Mouse (Mus musculus) cerebellum, postnatal 25 days (tissue): ENCODE results near the gene Srbd1.

Experiments used
- DNase-seq, 2 experiments: peaks; one replicate each; pipeline ENCODE4 v3.0.0; 2021; ENCODE audit warnings: mixed read lengths in 2 of 2

Gene Srbd1

DNA sequence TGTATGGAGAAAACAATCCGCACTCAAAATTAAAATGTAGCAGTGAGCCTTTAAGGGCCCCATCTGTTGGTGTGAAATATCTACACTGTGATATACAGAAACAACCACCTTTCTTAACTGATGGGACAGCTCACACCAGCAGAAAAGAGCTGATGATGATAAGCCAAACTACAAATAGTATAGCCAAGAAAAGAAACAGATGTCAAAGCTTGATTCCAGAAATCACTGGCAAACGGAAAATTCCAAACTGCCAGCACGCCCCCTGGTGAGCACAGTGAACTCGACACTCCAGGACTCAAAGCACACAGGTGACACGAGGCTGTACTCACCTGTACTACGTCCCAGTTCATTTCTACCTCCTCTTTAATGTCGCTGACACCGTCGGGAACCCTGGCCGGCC is 9.1 kb downstream of the Srbd1 start:
- no peak for DNase-seq

DNA sequence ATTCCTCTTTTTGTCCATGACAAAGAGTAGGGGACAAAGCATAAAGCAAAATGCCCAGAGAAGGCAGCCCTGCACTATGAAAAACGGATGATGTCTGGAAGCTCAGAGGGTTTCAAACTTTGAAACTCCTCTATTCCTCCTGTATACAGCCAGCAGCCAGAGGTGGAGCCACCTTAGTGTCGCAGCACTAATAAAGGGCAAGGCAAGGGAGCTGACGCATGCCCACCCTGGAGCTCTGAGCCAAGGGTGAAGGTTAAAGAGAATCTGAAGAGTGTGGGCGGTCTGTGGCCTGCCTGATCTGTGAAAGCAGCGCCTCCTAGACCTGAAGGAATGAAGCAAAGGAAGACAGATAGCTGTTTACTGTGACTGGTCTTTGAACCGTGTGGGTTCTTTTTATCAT is 10.5 kb downstream of the Srbd1 start:
- no peak for DNase-seq

DNA sequence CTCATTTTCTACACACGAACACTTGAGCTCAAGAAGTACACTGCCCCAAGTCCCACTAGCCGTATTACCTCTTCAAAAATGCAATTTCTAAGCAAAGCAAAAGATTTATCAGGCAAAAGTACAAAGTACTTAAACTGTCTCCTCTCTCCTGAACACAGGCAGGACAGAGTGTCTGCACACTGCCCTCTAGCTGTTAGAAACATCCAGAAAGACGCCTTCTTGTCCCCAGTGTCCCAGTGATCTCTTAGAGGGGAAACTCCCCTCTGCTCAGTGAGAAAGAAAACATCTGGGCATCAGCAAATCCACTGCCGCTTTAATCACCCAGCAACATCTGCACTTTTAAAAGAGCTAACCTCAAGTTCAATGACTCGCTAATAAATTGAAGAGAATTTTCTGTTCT is 12.4 kb downstream of the Srbd1 start:
- DNase-seq = no peak

DNA sequence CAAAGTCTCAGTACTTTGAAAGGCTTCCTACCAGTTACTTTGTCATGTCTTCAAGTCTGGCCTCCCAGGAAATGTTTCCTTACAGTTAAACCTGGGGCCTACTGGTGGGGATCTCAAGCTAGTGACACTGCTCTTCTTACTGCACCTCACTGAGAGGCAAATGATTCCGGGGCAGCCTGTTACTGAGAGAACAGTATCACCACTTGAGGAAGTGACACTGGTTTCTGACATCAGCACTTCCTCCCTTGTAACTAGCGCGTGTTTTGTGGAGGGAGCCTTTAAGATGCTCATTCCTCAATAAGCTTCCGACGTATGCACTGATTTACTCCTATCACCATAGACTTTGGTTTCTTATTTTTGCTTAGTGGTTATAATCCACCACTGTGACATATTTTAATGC is 16.8 kb downstream of the Srbd1 start:
- no peak for DNase-seq

DNA sequence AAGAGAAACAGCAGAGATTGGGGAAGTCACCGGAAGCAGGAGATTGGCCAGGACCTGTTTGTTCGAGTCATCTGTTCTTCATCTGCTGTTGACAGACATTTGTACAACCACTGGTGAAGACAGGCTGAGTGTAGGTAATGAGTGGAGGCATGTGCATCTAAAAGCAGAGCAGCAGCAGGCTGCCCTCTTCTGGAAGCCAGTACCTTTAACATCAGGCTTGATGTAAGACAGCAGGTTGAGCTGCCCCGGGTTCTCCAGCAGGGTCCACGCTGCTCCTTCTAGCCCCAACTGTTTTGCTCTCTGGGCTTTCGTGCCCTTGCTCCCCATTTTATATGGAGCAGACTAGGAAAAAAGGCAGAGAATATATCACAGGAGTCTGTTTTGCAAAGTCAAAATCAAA is 19.1 kb downstream of the Srbd1 start:
- no peak for DNase-seq

DNA sequence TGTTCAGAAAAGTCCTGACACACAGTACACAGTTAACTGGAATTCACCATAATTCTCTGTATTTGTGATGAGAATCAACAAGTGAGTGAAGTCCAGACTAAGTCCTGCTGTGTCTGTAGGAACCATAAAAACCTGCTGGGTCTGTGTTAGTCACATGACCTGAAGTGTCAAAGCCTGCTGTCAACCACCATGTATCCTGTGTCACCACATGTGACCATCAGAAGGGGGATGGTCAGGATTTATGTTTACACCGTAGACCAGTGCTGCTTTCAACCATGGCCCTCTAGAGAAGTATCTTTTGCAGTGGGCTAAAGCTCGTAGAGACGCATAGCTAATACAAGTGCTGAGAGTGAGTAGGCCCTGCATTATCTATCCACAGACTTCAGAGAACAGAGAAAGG is 21.8 kb downstream of the Srbd1 start:
- no peak for DNase-seq

DNA sequence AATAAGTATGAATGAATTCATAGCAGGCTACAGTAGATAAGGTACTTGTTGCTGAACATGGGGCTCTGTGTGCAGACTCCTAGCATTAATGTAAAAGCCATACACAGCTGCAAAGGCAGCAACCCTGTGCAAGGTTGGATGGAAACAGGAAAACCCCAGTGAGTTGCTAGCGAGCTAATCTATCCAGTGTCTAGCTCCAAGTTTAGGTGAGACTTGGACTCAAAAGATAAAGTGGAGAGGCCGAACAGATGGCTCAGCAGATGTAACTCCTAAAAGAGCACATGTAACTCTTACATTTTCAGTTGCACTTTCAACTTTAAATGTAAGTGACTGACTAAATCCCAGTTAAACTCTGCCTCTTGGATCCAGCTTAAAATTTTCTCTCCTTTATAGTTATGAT is 48.1 kb downstream of the Srbd1 start:
- no peak for DNase-seq

DNA sequence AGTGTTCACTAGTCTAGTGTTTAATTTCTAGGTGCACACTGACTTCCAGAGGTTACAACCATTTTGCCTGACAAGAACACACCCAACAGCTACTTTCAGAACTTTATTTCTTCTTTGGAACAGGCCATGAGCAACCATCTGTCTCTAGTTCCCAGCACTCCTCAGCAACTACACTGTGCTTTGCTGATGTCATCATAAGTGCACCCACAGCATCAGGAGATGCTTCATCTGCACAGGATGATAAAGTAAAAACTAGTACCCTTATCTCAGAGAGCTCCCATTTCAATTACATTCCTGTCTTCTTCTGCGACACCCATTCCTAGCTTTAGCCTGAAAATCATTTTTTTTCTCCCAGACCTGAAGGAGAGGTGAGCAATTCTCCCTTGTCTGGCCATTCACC is 51.9 kb downstream of the Srbd1 start:
- DNase-seq = no peak

DNA sequence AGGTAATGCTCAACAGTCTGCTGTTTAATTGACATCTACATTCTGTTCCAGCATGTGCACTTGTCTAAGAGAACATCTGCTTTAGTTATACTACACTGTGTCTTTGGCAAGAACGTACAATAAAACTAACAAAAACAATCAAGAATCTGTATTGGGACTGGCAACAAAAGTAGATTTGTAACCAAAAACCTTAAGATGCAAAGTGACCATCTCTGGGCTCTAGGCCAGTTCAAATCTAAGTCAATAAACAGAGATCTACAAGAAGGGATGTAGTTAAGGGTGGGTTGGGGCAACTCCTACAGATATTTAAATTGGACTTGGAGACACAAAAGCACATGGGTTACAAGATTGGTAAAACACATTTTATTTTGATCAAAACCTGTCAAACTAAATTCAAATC is 53.3 kb downstream of the Srbd1 start:
- no peak for DNase-seq

DNA sequence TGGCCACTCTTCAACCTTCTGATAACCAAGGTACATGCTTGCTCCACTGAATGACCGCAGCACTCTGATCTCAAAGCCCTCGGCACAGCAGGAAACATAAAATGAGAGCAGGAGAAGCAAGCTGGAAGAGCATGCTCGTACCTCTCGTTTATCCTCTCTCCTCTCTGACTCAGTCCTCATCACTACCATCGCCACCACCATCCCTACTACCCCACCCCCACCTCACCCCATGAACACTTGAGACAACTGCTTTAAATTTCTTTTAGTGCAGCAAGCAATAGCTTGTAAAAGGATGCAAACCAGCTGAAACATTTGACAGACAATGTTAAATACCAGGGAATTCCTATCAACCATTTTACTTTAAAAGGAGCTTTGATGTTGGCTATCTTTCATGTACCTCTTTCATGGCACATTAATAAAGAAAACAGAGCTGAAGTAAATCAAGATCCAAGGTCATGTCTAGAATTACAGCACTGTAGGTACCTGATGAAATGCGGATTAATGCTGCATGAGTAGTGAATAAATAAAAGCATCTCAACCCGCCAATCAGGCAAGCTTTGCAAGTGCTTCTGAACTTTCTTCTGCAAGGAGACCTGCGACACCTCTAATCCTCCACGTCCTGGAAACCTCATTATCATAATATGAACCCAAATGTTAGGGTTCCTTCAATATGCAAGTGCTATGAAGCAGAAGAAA is 54.9 kb downstream of the Srbd1 start:
- DNase-seq = no peak

DNA sequence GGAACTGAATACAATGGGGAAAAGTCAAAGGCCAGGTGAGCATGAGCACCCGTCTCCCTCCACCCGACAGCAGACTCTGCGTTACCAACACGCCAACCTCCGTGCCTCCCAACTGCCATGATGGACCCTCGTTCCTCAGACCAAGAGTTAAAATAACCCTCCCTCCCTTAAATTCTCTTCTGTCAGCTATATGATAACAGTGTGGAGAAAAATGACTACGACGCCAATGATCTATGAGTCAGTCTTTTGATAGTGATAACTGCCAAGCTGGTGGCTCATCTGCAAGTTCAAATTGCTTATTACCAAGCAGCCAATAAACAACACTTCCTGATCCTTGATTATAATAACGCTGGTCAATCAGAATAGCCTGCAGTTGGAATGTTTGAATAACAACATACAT is 57.1 kb downstream of the Srbd1 start:
- no peak for DNase-seq

DNA sequence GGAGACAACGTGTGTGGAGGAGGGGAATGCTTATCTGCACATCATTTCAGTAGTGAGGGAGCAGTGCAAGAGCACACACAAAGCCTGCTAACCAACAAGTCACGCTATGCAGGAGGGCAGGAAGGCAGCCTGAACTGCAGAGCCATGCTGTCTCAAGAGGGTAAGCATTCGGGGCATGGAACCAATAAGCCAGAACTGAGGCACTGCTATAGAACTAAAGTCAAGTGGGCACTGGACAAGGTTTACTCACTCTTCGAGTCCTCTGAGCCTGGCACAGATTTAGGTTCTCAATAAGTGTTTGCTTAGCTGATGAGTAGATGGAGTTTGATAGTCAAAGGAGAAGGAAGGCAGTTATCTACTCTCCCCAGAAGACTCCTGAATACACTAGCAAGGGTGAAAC is 58.8 kb downstream of the Srbd1 start:
- no peak for DNase-seq

DNA sequence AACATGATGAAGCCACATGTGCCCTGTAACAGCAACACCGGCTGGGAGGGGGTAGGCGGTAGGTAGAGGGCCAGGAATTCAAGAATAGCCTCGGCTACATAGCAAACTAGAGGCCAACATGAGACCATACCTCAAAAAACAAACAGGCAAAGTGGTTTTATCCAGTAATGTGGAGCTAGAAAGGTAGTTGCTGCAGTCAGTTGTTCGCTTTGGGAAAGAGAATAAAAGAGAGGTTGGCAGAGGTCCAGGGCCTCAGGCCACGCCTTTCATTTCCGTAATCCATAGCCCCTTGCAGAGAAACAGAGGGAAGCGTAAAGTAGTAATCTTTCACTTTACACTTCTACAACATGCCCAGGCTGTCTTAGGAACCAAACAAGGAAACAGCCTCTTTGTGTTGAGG is 61.8 kb downstream of the Srbd1 start:
- no peak for DNase-seq

DNA sequence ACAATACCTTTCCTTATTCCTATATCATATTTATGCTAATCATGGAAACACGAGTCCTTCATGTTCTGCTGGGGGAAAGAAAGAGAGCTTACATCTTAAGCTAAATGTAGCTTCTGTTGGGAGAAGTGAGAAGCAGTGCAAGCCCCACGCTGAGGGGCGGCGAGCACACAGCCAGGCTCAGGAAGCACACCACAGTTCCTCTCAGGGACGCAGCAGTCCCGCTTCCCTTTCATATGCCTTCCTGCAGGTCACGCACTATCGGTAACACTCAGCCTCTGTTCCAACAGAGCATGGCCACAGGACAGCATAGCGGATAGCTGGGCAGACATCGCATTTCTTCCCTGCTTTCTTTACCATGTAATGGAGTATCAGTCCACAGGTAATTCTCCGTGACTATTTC is 66.9 kb downstream of the Srbd1 start:
- no peak for DNase-seq

DNA sequence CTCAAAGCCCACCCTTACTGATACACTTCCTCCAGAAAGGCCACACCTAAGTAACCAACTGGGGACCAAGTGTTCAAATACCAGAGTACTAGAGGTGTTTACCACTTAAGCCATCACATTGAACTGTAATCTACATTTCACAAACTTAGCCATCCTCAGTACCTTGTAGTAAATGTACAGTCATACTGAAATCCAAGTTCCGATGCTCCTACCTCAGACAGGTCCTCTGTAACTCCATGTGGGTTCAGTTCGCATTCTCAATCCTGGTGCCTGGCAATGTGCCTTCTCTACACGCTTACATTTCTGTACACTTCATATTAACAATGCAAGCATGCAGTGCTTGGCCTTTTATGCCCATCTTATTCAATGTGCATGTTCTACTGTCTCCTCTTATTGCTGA is 77.5 kb downstream of the Srbd1 start:
- DNase-seq = no peak

DNA sequence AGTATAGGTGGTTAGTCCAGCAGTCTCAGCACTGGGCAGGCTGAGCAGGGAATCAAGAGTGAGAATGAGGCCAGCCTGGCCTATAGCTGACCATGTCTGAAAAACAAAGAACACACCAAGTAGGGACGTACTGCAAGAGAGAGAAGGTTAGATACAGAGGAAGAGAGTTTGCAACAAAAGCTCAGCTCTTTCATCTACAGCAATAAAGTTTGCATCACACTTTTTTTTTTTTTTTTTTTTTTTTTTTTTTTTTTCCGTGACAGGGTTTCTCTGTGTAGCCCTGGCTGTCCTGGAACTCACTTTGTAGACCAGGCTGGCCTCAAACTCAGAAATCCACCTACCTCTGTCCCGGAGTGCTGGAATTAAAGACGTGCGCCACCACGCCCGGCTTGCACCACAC is 79.1 kb downstream of the Srbd1 start:
- DNase-seq = no peak

DNA sequence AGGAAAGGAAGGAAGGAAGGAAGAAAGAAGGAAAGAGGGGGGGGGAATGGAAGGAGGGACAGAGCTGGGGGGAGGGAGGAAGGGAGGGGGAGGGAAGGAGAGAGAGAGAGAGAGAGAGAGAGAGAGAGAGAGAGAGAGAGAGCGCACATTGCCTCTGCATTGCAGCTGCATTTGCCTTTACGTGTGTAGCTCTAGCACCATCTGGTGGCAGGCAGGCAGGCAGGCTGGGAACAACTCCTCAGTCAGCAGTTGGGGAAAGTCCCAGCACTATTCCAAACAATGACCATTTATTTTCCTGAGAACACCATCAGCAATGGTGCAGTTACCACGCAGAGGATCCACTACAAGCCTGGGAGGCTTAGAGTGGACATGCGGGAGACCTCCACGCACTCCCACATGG is 81.5 kb downstream of the Srbd1 start:
- peak; percentile 56 to 75 for DNase-seq

DNA sequence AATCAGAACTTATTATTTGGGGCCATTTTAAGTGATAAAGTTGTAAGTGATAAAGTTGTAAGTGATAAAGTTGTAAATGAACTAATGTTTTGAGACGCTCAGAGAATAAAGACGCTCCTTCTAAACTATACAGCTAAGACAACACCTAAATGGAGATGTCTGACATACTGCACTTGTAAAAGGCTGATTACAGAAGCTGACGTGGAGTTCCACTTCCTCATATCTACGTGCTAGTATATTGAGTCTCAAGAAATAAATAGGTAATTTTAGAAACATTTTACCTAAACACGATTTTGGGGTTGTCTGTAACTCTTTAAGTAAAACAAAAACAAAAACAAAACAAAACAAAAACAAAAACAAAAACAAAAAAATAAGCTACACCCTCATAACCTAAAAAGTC is 84.1 kb downstream of the Srbd1 start:
- no peak for DNase-seq

DNA sequence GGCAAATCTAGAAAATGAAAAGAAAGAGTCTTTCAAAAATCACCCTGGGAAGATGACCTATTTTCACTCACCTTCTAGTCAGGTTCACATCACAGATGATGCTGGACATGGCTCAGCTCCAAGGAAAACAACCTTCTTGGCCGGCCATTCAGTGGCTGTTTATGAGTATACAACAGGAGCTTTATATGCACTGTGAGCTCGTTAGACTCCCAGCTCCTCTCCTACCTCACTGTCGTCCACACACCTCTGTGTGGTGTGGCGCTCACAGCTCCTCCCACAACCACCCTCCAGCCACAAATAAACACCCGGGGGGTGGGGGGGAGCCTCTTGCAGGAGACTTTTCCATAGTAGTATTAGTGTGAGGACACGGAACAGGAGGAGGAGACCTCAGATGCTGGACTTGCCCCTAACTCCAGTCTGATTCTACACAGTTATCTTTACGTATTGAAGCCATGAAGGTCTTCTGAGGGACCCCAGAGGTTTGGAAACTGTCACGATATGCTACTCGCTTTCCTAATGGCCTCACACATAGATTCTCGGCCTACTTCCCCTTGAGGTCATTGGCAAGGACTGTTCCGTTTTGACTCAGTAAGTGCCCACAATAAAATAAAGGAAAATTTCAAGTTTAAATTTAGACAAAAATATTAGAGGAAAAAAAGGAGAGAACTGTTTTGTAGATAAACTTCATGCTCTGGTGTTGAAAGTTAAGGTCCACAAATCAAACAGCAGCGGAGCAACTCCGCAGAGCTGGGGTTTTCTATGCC is 104.6 kb downstream of the Srbd1 start:
- DNase-seq = peak; percentile 11 to 31

DNA sequence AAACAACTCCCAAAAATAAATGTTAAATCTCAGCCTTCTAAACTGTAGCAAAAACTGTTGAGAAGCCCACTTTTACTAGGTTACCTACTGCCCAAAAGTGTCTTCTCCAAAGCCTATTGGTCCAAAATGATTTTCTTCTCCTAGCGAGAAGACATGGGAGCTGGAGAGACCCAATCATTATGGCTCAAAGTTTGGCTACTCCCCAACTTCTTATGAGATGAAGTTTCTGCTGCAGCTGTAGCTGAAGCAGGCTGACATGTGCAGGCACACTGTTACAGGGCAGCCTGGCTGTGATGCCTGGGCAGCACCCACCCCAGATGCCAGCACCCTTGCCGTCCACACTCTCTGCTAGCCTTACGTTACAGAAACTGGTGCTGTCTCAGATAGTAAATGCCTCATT is 105.2 kb downstream of the Srbd1 start:
- DNase-seq = no peak

DNA sequence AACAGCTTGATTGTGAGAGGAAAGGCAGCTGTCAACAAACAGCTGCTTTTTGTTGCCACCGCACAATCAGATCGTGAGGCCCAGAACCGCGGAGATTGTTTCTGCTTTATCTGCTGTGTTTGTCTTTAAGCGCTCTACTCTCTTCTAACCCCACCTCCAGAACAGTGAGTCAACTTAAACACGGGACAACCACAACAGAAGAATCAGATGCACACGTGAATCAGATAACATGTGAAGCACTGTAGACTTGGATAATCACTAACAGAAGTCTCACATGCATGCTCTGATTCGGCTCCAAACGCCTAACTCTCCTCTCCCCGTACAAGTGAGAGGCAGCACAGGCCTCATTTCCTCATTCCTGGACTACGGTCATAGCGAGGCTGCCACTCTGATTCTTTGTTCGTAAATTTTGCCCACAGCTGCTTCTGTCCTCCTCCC is 106.7 kb downstream of the Srbd1 start:
- no peak for DNase-seq

DNA sequence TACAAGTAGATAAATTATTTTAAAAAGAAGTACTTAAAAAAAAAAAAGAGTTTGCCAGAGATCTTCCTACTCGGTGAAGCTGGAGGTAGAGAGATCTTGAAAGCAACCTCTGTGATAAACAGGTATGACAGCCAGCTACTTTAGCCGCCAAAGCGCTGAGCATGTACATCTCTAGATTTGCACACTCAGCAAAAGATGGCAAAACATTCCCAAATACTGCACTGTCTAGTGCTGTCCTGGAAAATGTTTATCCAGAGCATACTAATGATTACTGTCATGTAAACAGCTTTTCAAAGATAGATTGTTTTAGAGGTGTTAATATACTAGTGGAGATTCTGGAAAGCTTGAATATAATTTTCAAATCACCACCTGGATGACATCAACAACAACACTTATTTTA is 109.4 kb downstream of the Srbd1 start:
- DNase-seq = no peak

DNA sequence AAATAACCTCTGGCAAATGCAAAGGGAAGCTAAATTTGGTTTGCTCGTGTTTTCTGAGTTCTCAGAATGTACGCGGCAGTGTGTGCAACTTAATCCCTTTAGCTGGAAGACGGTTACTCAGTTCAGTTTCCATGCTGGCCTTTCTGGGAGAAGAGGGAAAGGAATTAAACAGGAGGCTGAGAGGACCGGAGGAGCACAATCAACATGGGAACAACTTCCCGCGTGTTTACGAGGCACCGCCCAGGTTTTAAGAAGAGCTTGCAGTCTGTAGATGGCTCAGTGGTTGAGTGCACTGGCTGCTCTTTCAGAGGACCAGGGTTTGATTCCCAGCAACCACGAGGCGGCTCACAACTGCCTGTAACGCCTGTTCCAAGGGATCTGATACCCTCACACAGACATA is 109.8 kb downstream of the Srbd1 start:
- no peak for DNase-seq

DNA sequence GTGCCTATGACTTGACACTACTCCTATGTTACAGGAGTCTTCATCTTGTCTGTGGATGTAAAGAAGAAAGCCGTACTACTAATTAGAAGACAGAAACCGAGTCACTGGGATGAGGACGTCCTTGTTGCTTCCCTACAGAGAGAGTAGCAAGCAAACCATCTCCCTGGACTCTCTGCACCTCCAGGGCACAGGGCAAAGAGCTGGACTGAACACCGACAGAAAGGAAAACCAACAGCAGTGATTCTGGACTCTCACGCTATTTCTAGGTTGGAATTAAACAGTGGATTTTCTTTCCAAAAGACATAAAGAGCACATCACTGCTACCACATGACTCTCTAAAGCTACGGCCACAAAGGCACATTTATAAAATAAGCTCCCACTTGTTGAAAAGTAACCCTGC is 110.3 kb downstream of the Srbd1 start:
- no peak for DNase-seq
